Mouse (Mus musculus) embryonic facial prominence, embryonic 12.5 days (tissue): Measurements from ENCODE around the gene Zfp638. TPM values are rescaled to one million over a fixed set of nuclear protein-coding genes. Genes with fewer than 3 reads are reported as not detected.
"Not testable (repeated sequence)": the region's sequence is repeated elsewhere in the genome, so short reads cannot be mapped to it uniquely, and the experiment has no call there.

Source experiments
- ATAC-seq: fragments of 200-750 bp; cut with Nextera tagmentation; 2 replicates; pipeline ENCODE4 v1.8.0; 2017; ENCODE audit not compliant: insufficient number of reproducible peaks, insufficient read depth, low FRiP score, low TSS enrichment
- H3K27ac ChIP-seq: fragments of 300-500 bp; sonication (generic); 2 replicates; pipeline ENCODE4 v1.5.1; 2016; ENCODE audit warnings: mild to moderate bottlenecking
- H3K27me3 ChIP-seq: fragments of 300-500 bp; sonication (generic); 2 replicates; pipeline ENCODE4 v1.6.1; 2016; ENCODE audit warnings: mild to moderate bottlenecking, moderate library complexity
- H3K36me3 ChIP-seq: fragments of 300-500 bp; sonication (generic); 2 replicates; pipeline ENCODE4 v1.6.1; 2016; ENCODE audit warnings: mild to moderate bottlenecking
- H3K4me1 ChIP-seq: fragments of 300-500 bp; sonication (generic); 2 replicates; pipeline ENCODE4 v1.6.1; 2016
- H3K4me2 ChIP-seq: fragments of 300-500 bp; sonication (generic); replicated peaks from 2 replicates; pipeline ENCODE4 v1.6.1; 2016; ENCODE audit warnings: mild to moderate bottlenecking, moderate library complexity
- H3K4me3 ChIP-seq: fragments of 300-500 bp; sonication (generic); 2 replicates; pipeline ENCODE4 v1.5.1; 2016; ENCODE audit warnings: mild to moderate bottlenecking
- H3K9ac ChIP-seq: fragments of 300-500 bp; sonication (generic); 2 replicates; pipeline ENCODE4 v1.6.1; 2016; ENCODE audit warnings: mild to moderate bottlenecking, moderate library complexity
- H3K9me3 ChIP-seq: fragments of 300-500 bp; sonication (generic); 2 replicates; pipeline ENCODE4 v1.6.1; 2016; ENCODE audit warnings: mild to moderate bottlenecking, moderate library complexity
- WGBS: fragments of 180-500 bp; shearing (Covaris S2); methylation state at CpG from one replicate; pipeline ENCODE4 v1.1.7; 2016; 5-methylcytosine and 5-hydroxymethylcytosine counted together
- polyA plus RNA-seq: library from polyadenylated mRNA; unstranded; fragments of >200 nt; fragmentation: Nextera tagmentation; extraction: Ambion mirVana; gene quantifications from 2 replicates; pipeline ENCODE4 v1.2.1, GENCODE M21; 2016

Zfp638 gene
- polyA plus RNA-seq, 1 experiment from 2014 or later, result 91.7 TPM

DNA sequence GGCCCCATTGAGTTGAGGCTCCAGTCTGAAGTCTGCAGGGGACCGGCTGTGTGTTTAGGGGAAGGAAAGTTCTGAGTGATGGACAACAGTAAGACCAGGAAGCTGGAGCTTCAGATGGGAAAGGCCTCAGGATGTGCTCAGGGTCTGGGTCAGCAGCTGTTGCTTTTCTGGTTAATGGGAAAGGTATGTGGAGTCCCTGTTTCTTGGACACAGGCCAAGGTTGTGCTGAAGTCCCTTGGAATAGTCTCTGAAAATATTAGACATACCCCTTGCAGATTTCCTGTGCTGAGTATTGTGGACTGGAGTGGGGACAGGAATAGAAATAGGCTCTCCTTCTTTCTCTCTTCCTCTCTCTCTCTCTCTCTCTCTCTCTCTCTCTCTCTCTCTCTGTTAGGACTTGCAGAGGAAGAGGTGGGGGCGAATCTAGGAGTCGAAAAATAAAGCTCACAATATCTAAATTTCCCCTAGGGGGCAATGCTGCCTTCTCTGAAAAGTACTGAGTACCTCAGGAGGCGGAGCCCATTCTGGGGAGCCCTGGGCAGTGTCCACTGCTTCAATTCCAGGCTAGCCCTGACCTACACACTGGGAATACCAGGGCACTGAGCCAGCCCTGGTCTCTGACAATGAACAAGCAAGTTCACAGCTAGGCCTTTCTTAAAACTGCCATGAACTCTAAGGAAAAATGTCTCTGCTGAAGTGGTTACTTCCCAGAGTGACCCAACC, 148.2 kb downstream of the Zfp638 start:
- not testable (repeated sequence) for ATAC-seq, H3K4me3 ChIP-seq, H3K27ac ChIP-seq, H3K9ac ChIP-seq, H3K9me3 ChIP-seq, H3K36me3 ChIP-seq, H3K4me2 ChIP-seq
- peaks cover 11% of the 10 kb centered on the region for H3K27me3 ChIP-seq
- H3K4me1 ChIP-seq, result peaks cover 20% of the 10 kb centered on the region
- 47% methylated on average over 4 of the region's 4 CpGs for WGBS

DNA sequence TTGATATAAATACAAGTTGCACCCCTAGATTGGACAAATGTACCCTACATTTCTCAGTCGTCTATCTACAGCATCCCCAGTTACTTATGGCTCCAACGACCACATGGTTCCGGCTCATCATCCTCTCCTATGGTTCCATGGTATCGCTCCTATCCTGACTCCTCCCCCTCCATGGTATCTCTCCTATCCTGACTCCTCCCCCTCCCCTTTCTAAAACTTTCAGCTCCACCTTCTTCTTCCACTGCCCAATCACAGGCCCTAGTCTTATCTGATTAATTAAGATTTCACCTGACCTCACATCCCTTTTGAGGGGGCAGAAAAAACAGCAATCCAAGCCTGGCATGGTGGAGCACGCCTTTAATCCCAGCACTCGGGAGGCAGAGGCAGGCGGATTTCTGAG, 149.9 kb downstream of the Zfp638 start:
- no peak overlapping the region for H3K9ac ChIP-seq
- peaks cover 17% of the 10 kb centered on the region for H3K27me3 ChIP-seq
- H3K9me3 ChIP-seq, result no peaks in the 10 kb centered on the region
- H3K4me3 ChIP-seq, result no peak overlapping the region
- H3K4me2 ChIP-seq, result no peak overlapping the region
- H3K27ac ChIP-seq, result no peak overlapping the region
- H3K4me1 ChIP-seq, result peaks cover 11% of the 10 kb centered on the region; the same call in 1 of the 2 replicates
- WGBS, result 90% methylated on average over 7 of the region's 7 CpGs
- ATAC-seq, result no peak
- H3K36me3 ChIP-seq, result no peaks in the 10 kb centered on the region

DNA sequence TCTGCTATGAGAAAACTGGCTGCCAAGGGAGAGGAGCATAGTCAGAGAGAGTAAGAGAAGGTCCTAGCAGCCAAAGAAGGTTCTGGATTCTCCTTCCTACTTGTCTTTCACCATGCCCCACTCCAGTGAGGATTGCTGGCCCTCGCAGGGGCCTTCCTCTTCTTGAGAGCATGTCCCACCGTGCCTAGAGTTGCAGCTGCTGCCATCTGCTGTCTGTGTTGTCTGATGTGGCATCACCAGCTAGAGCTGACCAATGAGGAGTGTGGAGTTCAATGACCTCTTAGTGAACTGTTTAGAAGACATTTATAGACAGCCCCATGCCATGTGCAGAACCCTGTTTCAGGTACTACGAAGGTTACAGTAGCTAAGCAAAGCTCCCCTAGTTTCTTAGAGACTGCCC, 150.5 kb downstream of the Zfp638 start:
- Histone ChIP-seq H3K9ac (no peak overlapping the region), H3K36me3 (no peaks in the 10 kb centered on the region), H3K4me2 (no peak overlapping the region), H3K27me3 (peaks cover 17% of the 10 kb centered on the region), H3K9me3 (no peaks in the 10 kb centered on the region), H3K4me3 (no peak overlapping the region), H3K4me1 (peaks cover 11% of the 10 kb centered on the region; the same call in 1 of the 2 replicates), H3K27ac (no peak overlapping the region)
- no peak for ATAC-seq
- 58% methylated on average over 3 of the region's 3 CpGs for WGBS

DNA sequence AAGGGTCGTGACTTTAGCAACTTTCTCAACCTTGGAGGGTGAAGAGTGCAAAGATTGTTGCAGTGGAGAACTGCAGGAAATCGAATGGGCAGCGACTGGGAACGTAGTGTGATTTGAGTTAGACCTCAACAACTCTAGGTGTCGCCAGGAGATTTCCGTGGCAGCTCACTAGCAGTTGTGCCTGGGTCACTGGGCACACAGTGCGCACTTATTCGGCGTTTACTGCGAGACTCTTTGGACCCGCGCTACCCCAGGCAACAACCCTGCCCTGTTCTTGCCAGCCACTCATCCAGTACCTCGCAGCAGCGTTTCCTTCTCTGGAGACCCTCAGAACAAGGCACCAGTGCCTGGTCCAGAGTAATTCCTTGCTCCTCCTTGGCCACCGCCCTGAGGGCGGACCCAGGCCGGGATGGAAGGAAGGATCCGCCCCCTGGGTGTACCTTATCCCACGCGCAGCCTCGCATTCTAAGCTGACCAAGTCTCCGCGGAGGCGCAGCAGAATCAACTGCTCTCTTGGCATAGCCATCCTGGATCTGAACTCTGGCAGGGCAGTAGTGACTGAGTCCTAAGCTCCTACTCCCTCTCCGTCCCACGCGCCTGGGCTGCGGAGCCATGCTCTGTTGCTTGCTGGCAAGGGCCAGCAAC, 152.1 kb downstream of the Zfp638 start:
- peaks cover 17% of the 10 kb centered on the region for H3K27me3 ChIP-seq
- H3K9ac ChIP-seq, result peak overlapping the region; percentile 47
- H3K4me3 ChIP-seq, result peak overlapping the region; percentile 38
- 0 out of 2 replicates have a peak overlapping the region, but pooled peaks have one; percentile 17 for H3K27ac ChIP-seq
- ATAC-seq, result peak; percentile 66; the same call in 1 of the 2 replicates
- no peaks in the 10 kb centered on the region for H3K36me3 ChIP-seq
- peaks cover 11% of the 10 kb centered on the region; the same call in 1 of the 2 replicates for H3K4me1 ChIP-seq
- H3K4me2 ChIP-seq, result peak overlapping the region; percentile 76
- WGBS, result 4% methylated on average over 28 of the region's 28 CpGs
- H3K9me3 ChIP-seq, result no peaks in the 10 kb centered on the region

DNA sequence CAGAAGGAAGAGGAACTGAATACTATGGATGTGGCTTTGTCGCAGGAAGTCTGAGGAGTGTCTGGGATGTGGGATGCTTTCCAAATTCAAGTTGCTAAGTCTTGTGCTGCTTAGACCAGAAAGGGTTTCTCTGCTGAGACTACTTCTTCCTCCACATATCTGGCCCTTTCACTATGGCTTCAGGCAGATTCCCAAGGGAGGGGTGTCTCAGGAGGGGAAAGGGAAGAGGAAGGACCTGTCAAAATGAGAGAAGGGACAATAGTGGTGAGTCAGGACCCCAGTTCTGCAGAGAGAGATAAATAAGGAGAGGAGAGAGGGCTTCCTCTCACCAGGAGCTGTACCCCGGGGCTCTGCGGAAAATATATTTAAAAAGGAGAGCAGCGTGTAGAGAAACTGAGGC, 153.1 kb downstream of the Zfp638 start:
- Histone ChIP-seq H3K27me3 (peaks cover 17% of the 10 kb centered on the region), H3K4me2 (peak overlapping the region; percentile 76; the same call in 1 of the 2 replicates), H3K4me1 (peaks cover 11% of the 10 kb centered on the region; the same call in 1 of the 2 replicates), H3K27ac (no peak overlapping the region), H3K9ac (no peak overlapping the region), H3K4me3 (no peak overlapping the region), H3K9me3 (no peaks in the 10 kb centered on the region), H3K36me3 (no peaks in the 10 kb centered on the region)
- 73% methylated on average over 4 of the region's 4 CpGs for WGBS
- ATAC-seq, result no peak

DNA sequence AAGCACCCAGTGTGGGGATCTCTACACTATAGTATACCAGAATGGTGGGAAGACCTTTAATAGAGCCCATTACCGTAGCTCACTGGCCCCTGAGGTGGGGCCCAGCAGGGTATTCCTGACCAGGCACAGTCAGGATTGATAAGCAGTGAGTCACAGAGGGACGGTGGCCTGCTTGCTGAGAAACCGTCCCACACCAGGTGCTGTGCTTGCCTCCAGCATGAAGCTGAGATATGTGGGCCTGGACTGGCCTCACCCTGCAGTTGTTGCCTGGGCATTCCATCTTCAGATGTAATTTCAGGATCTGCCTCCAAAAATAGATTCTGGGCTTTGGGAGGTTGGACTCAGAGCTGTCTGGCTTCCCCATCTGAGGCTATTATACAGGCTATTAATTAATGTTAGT, 155.1 kb downstream of the Zfp638 start:
- H3K4me1 ChIP-seq, result peaks cover 11% of the 10 kb centered on the region; the same call in 1 of the 2 replicates
- no peak for ATAC-seq

DNA sequence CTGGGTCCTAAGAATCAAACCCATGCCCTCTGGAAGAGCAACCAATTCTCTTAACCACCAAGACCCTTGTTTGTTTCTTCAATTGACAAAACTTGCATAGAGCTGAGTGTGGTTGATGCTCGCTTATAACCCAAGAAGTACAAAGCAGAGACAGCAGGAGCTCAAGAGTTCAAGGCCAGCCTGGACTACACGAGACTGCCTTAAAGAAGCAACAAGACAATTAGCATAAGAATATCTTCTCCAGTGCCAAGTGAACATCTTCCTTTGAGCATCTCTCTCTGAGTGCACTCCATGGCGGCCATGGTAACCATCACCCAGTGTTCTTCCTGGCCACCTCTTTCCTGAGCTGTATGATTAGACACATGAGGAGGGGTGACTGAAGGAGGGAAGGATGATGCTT, 158.7 kb downstream of the Zfp638 start:
- Histone ChIP-seq H3K4me1 (no peaks in the 10 kb centered on the region), H3K27ac (no peak overlapping the region), H3K9ac (no peak overlapping the region), H3K9me3 (no peaks in the 10 kb centered on the region), H3K4me3 (no peak overlapping the region), H3K36me3 (no peaks in the 10 kb centered on the region), H3K27me3 (peaks cover 3% of the 10 kb centered on the region; the same call in 1 of the 2 replicates), H3K4me2 (no peak overlapping the region)
- 76% methylated on average over 3 of the region's 3 CpGs for WGBS
- ATAC-seq, result no peak

More for the DNA sequence above, 155.1 kb downstream of the Zfp638 start:
- no peak overlapping the region for H3K27ac ChIP-seq
- peaks cover 17% of the 10 kb centered on the region for H3K27me3 ChIP-seq
- WGBS, result 72% methylated on average over 3 of the region's 3 CpGs
- no peak overlapping the region for H3K4me3 ChIP-seq
- no peaks in the 10 kb centered on the region for H3K36me3 ChIP-seq
- no peaks in the 10 kb centered on the region for H3K9me3 ChIP-seq
- no peak overlapping the region for H3K4me2 ChIP-seq
- H3K9ac ChIP-seq, result no peak overlapping the region

DNA sequence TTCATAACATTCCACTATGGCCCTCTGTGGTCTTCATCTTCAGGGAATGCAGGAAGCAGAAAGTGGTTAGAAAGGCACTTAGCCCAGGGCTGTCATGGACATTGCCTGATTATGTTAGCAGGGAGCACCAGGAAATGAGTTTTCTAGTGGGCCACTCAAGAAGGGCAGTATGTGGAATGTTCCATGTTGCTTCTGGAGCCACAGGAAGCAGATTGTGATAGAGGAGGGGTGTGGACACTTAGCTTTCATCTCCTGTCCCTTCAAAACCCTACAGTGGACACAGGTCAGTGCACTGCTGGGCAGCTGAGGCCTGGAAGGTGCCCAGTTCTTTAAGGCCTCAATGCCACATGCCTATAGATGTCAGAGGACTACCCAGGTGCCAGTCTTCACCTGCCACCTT, 161.9 kb downstream of the Zfp638 start:
- Histone ChIP-seq H3K9ac (no peak overlapping the region), H3K4me3 (no peak overlapping the region), H3K9me3 (no peaks in the 10 kb centered on the region), H3K4me1 (no peaks in the 10 kb centered on the region), H3K27ac (no peak overlapping the region), H3K36me3 (no peaks in the 10 kb centered on the region), H3K4me2 (no peak overlapping the region), H3K27me3 (no peaks in the 10 kb centered on the region)
- ATAC-seq, result no peak

DNA sequence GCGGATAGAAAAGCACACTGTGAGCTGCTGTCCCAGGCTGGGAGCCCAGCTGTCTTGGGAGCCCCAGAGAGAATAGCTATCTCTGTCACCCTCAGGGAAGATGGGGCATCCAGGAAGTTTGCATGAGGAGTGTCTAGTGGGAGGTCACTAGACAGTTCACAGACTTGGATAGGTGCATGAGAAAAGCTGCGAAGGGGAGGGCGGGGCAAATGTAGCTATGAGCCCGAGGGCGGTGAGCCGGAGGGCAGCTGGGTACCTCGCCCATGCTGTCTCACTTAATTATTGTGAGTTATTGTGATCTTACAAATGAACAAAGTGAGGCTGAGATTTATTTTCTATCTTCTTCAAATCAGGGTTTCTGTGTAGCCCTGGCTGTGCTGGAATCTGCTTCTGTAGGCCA, 162.9 kb downstream of the Zfp638 start:
- no peaks in the 10 kb centered on the region for H3K9me3 ChIP-seq
- no peaks in the 10 kb centered on the region for H3K27me3 ChIP-seq
- no peak overlapping the region for H3K9ac ChIP-seq
- no peak overlapping the region for H3K27ac ChIP-seq
- no peaks in the 10 kb centered on the region for H3K36me3 ChIP-seq
- H3K4me1 ChIP-seq, result no peaks in the 10 kb centered on the region
- H3K4me3 ChIP-seq, result no peak overlapping the region
- 88% methylated on average over 7 of the region's 7 CpGs for WGBS
- no peak for ATAC-seq
- H3K4me2 ChIP-seq, result no peak overlapping the region

DNA sequence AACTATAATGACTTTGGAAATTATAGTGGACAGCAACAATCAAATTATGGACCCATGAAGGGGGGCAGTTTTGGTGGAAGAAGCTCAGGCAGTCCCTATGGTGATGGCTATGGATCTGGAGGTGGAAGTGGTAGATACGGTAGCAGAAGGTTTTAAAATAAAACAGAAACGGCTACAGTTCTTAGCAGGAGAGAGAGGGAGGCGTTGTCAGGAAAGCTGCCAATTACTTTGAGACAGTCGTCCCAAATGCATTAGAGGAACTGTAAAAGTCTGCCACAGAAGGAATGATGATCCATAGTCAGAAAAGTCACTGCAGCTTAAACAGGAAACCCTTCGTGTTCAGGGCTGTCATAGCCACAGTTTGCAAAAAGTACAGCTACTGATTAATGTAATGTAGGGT, 165.6 kb downstream of the Zfp638 start:
- not testable (repeated sequence) for H3K4me3 ChIP-seq, H3K9me3 ChIP-seq, H3K27me3 ChIP-seq, H3K9ac ChIP-seq, H3K4me1 ChIP-seq, ATAC-seq, H3K36me3 ChIP-seq, H3K4me2 ChIP-seq, H3K27ac ChIP-seq
- 69% methylated on average over 5 of the region's 5 CpGs for whole genome bisulfite sequencing
